Mouse (Mus musculus): Measurements from ENCODE around the gene Mettl9. TPM values are rescaled to one million over a fixed set of nuclear protein-coding genes. Genes with fewer than 3 reads are reported as not detected.
A peak's percentile ranks its signal among the peaks of the same experiment; 100 is the strongest.
"Not testable (repeated sequence)": the region's sequence is repeated elsewhere in the genome, so short reads cannot be mapped to it uniquely, and the experiment has no call there.

The Mettl9 gene
- polyA plus RNA-seq, 1 experiment from 2014 or later: 135 TPM

- H3K36me3 ChIP-seq: no peaks in the 10 kb centered on the region
- no peak for DNase-seq (ENCODE audit: low spot score)
- WGBS: 66% methylated on average over 6 of the region's 6 CpGs
- no peak overlapping the region for H3K4me3 ChIP-seq
- no peaks in the 10 kb centered on the region for H3K9me3 ChIP-seq
- peaks cover 16% of the 10 kb centered on the region; the same call in 1 of the 2 replicates for H3K27me3 ChIP-seq (ENCODE audit: insufficient read depth, poor library complexity, severe bottlenecking)
- no peaks in the 10 kb centered on the region for H3K4me1 ChIP-seq
- no peak overlapping the region for H3K27ac ChIP-seq
These were observed 8.8 kb upstream of the Mettl9 start for GRCm38 (mm10) chr7:121025221-121026008.

DNA sequence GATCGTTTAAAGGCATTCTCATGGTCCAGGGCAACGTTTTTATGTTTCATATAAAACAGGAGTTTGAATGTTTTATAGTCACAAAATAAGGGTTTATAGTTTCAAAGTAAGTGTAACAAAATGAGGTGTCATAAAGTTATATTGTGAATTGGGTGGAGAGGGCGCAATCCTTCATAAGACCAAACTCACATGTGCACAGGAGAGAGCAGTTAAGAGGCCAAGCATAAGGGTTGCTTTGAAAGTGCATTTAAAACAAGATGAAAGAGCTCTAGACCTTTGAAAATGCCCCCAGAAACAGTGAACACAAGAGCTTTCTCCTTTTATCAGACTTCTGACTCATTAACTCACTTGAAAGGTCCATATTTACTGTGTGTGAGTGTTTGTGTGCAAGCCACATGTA is 7.9 kb upstream of the Mettl9 start:
- no peaks in the 10 kb centered on the region for H3K36me3 ChIP-seq
- H3K27me3 ChIP-seq (ENCODE audit: insufficient read depth, poor library complexity, severe bottlenecking): peaks cover 21% of the 10 kb centered on the region; the same call in 1 of the 2 replicates
- WGBS: 60% methylated on average over 3 of the region's 3 CpGs
- no peak overlapping the region for H3K4me3 ChIP-seq
- H3K27ac ChIP-seq: no peak overlapping the region
- no peaks in the 10 kb centered on the region for H3K4me1 ChIP-seq
- H3K9me3 ChIP-seq: no peaks in the 10 kb centered on the region
- DNase-seq (ENCODE audit: low spot score): no peak

DNA sequence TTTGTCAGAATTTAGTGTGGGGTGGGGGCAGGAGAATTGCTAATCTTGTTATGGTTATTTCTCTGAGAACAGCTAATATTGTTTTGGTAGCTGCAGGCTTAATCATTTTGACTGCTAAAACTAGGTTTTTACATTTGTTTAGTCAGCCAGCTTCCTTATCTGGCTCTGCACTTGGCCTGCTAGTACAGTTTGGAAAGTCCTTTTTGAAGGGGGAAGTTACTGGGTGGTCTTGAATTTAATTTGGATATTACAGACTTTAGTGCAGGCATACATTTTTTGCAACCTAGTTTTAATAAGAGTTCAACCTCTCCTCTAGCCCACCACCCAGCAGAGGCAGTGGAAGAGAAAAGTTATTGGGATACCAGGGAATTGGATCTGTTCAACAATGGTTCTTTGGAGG is 4.3 kb upstream of the Mettl9 start:
- H3K4me1 ChIP-seq; DNase-seq (ENCODE audit: low spot score): not testable (repeated sequence)

GRCm38 (mm10) chr7:121034701-121035141 is 476 bp downstream of the Mettl9 start:
- WGBS: under 1% methylated on average over 63 of the region's 63 CpGs
- no peak for DNase-seq (ENCODE audit: low spot score)

More for the DNA sequence above, 4.3 kb upstream of the Mettl9 start:
- not testable (repeated sequence) for H3K36me3 ChIP-seq, H3K27ac ChIP-seq, H3K9me3 ChIP-seq, H3K4me3 ChIP-seq
- peaks cover 32% of the 10 kb centered on the region; the same call in 1 of the 2 replicates for H3K27me3 ChIP-seq (ENCODE audit: insufficient read depth, poor library complexity, severe bottlenecking)

DNA sequence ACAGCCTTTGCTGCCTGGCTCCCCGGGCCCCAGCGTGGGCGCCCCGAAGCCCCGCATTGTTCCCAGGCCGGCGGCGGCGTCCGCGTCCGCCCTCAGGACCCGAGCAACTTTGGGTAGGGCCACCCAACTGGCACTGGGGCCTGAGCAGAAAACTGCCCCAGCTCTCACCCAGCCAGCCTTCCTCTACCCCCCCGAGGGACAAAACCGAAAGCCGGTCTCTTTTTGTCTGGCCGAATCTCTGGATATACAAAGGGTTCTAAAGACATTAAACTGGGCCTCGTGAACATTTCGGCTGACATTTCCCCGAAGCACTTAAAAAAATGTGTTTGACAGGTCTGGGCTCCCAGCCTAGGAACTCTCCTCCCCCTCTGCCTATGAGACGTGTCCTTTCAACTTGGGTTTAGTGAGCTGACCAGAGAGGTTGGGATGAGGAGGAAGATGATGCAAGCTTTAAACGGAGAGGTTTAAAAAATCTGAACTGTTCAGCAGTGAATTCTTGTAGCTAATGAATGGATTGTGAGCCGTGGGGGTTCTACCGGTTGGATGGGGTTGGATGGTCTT is 996 bp downstream of the Mettl9 start:
- peaks cover 21% of the 10 kb centered on the region for H3K4me1 ChIP-seq
- DNase-seq (ENCODE audit: low spot score): peak; percentile 77
- under 1% methylated on average over 24 of the region's 24 CpGs for WGBS
- H3K27ac ChIP-seq: peak overlapping the region; percentile 99
- no peaks in the 10 kb centered on the region for H3K36me3 ChIP-seq
- peak overlapping the region; percentile 99 for H3K4me3 ChIP-seq
- peaks cover 18% of the 10 kb centered on the region; the same call in 1 of the 2 replicates for H3K27me3 ChIP-seq (ENCODE audit: insufficient read depth, poor library complexity, severe bottlenecking)
- H3K9me3 ChIP-seq: no peaks in the 10 kb centered on the region

More at GRCm38 (mm10) chr7:121034701-121035141, 476 bp downstream of the Mettl9 start:
- H3K4me3 ChIP-seq: peak overlapping the region; percentile 99
- H3K36me3 ChIP-seq: no peaks in the 10 kb centered on the region
- H3K27me3 ChIP-seq (ENCODE audit: insufficient read depth, poor library complexity, severe bottlenecking): peaks cover 20% of the 10 kb centered on the region; the same call in 1 of the 2 replicates
- H3K27ac ChIP-seq: peak overlapping the region; percentile 99
- H3K9me3 ChIP-seq: no peaks in the 10 kb centered on the region
- H3K4me1 ChIP-seq: peaks cover 18% of the 10 kb centered on the region; the same call in 1 of the 2 replicates

DNA sequence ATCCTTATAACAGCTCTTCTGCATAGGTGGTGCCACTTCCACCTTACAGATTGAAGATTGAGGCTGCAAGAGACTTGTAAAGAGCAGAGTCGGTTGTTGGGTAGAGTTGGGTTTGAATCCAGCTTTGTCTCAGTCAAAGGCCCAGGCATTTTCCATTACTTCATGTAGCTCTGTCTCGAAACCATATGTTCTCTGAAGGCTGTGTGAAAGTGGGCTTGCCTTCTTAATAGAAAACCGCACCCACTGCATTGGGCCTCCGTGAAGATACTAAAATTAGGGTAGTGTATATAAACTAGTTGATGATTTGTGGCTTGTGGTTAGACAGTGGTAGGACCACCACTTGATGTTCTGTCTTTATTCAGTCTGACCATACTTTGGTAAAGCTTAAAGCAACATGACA is 6.3 kb downstream of the Mettl9 start:
- Histone ChIP-seq H3K27me3 (ENCODE audit: insufficient read depth, poor library complexity, severe bottlenecking) (no peaks in the 10 kb centered on the region), H3K4me1 (peaks cover 21% of the 10 kb centered on the region), H3K9me3 (no peaks in the 10 kb centered on the region), H3K4me3 (no peak overlapping the region), H3K27ac (no peak overlapping the region), H3K36me3 (no peaks in the 10 kb centered on the region)
- DNase-seq (ENCODE audit: low spot score): no peak
- WGBS: 87% methylated on average over 4 of the region's 4 CpGs

DNA sequence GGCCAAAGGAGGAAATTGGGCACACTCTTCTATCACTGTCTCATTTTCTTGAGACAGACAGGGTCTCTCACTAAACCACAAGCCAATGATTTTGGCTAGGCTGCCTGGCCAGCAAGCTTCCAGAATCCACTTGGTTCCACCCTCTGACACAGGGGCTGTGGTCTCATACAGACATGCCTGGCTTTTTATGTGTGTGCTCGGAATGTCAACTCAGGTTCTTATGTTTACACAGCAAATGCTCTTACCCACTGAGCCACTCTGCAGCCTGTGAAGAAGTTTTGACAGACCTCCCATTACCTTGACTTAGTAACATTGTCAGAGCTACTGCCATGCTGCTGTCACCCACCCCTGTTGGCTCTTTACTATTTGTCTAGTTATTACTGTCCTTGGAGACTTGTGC is 7.7 kb downstream of the Mettl9 start:
- H3K4me3 ChIP-seq: no peak overlapping the region
- peaks cover 10% of the 10 kb centered on the region for H3K4me1 ChIP-seq
- H3K27ac ChIP-seq: no peak overlapping the region
- H3K27me3 ChIP-seq (ENCODE audit: insufficient read depth, poor library complexity, severe bottlenecking): no peaks in the 10 kb centered on the region
- no peak for DNase-seq (ENCODE audit: low spot score)
- WGBS: 82% methylated on average over 1 of the region's 1 CpGs
- no peaks in the 10 kb centered on the region for H3K9me3 ChIP-seq
- no peaks in the 10 kb centered on the region for H3K36me3 ChIP-seq

DNA sequence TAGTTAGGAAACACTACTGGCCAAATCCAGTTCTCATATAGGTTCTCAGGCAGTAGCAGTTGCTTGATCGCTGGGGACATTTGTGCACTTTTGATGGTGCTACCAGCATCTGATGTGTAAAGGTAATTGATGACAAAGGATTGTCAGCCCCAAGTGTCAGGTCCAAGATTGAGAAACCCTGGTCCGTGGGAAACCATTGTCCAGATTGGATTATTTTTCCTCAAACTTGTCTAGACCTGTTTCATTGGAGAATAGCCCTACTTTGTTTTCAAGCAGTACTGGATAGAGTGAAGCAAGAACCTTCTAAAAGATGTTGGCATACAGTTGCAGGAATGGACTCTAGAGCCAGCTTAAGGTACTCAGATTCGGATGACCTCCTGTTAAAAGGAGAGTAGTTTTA is 8.8 kb downstream of the Mettl9 start:
- Histone ChIP-seq H3K27ac (no peak overlapping the region), H3K4me3 (no peak overlapping the region), H3K9me3 (no peaks in the 10 kb centered on the region), H3K27me3 (ENCODE audit: insufficient read depth, poor library complexity, severe bottlenecking) (no peaks in the 10 kb centered on the region), H3K36me3 (no peaks in the 10 kb centered on the region; the same call in 1 of the 2 replicates), H3K4me1 (peaks cover 7% of the 10 kb centered on the region)
- WGBS: 91% methylated on average over 3 of the region's 3 CpGs
- DNase-seq (ENCODE audit: low spot score): no peak

GRCm38 (mm10) chr7:121043510-121043909 is 9.3 kb downstream of the Mettl9 start:
- 97% methylated on average over 1 of the region's 1 CpGs for WGBS
- DNase-seq (ENCODE audit: low spot score): no peak
- H3K9me3 ChIP-seq: no peaks in the 10 kb centered on the region
- peaks cover 6% of the 10 kb centered on the region for H3K4me1 ChIP-seq
- no peaks in the 10 kb centered on the region for H3K27me3 ChIP-seq (ENCODE audit: insufficient read depth, poor library complexity, severe bottlenecking)
- no peak overlapping the region for H3K4me3 ChIP-seq
- H3K36me3 ChIP-seq: peaks cover 3% of the 10 kb centered on the region; the same call in 1 of the 2 replicates
- H3K27ac ChIP-seq: no peak overlapping the region

DNA sequence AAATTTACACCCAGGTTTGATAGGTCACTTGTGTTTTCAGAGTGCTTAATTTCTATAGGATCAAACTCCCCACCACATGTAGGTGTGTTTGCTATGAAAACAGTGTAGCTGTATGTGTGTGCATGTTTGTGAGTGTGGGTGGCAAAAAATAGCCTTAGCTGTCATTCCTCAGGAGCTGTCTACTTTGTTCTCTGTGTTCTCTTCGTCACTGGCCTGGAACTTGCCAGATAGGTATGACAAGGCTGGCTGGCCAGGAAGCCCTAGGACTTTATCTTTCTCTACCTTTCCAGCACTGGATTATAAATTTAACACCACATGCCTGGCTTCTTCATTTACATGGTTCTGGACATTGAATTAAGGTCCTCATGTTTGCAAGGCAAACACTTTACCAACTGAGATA is 10.0 kb downstream of the Mettl9 start:
- H3K4me1 ChIP-seq: peaks cover 6% of the 10 kb centered on the region
- DNase-seq (ENCODE audit: low spot score): no peak
- H3K36me3 ChIP-seq: peaks cover 4% of the 10 kb centered on the region; the same call in 1 of the 2 replicates
- H3K4me3 ChIP-seq: no peak overlapping the region
- H3K9me3 ChIP-seq: no peaks in the 10 kb centered on the region
- 24% methylated on average over 1 of the region's 1 CpGs for WGBS
- no peak overlapping the region for H3K27ac ChIP-seq
- H3K27me3 ChIP-seq (ENCODE audit: insufficient read depth, poor library complexity, severe bottlenecking): no peaks in the 10 kb centered on the region

DNA sequence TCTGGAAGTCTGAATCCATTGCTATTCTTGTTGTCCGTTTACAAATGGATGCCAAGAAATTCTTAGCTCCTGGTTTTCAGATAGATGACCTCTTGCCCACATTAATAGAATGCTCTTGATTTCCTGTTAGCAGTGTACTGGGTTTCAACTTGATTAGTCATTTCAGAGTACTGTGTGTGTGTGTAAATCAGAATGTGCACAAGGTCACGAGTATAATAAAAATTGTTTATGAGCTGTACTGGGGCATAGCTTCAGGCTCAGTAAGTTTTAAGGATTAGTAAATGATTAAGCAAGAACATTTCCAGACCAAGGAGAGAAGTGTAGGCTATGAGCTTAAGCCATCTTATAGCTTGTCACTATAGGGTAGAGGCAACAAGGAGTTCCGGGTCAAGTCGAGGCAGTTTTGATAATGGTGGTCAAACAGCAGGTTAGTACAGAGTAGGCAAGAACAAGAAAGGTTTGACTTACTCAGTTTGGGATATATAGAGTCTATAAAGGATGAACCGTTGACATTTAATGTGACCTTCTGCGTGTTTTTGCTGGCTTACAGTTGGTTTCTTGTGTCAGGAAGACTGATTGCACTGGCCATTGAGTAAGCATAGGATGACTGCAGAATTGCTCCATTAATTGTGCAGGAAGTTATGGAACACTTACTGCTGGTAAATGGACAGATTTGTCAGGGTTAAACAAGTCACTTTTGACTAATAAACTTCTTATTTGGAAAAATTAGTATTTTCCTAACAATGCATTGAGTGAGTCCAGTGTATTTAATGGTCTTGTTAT is 11.6 kb downstream of the Mettl9 start:
- peaks cover 15% of the 10 kb centered on the region for H3K36me3 ChIP-seq
- no peak overlapping the region for H3K27ac ChIP-seq
- H3K4me3 ChIP-seq: no peak overlapping the region
- H3K27me3 ChIP-seq (ENCODE audit: insufficient read depth, poor library complexity, severe bottlenecking): no peaks in the 10 kb centered on the region
- DNase-seq (ENCODE audit: low spot score): no peak
- 91% methylated on average over 6 of the region's 6 CpGs for WGBS
- no peaks in the 10 kb centered on the region; the same call in 1 of the 2 replicates for H3K4me1 ChIP-seq
- no peaks in the 10 kb centered on the region for H3K9me3 ChIP-seq

GRCm38 (mm10) chr7:121047624-121048023 is 13.4 kb downstream of the Mettl9 start:
- H3K27ac ChIP-seq: no peak overlapping the region
- H3K36me3 ChIP-seq: peaks cover 23% of the 10 kb centered on the region
- H3K27me3 ChIP-seq (ENCODE audit: insufficient read depth, poor library complexity, severe bottlenecking): no peaks in the 10 kb centered on the region
- DNase-seq (ENCODE audit: low spot score): no peak
- no peaks in the 10 kb centered on the region; the same call in 1 of the 2 replicates for H3K4me1 ChIP-seq
- WGBS: 90% methylated on average over 2 of the region's 2 CpGs
- no peaks in the 10 kb centered on the region for H3K9me3 ChIP-seq
- no peak overlapping the region for H3K4me3 ChIP-seq

- DNase-seq (ENCODE audit: low spot score): no peak
- H3K4me3 ChIP-seq: no peak overlapping the region
- H3K9me3 ChIP-seq: no peaks in the 10 kb centered on the region
- peaks cover 68% of the 10 kb centered on the region for H3K36me3 ChIP-seq
- H3K27me3 ChIP-seq (ENCODE audit: insufficient read depth, poor library complexity, severe bottlenecking): no peaks in the 10 kb centered on the region
- H3K27ac ChIP-seq: no peak overlapping the region
- no peaks in the 10 kb centered on the region for H3K4me1 ChIP-seq
- WGBS: 89% methylated on average over 4 of the region's 4 CpGs
These were observed 18.8 kb downstream of the Mettl9 start for GRCm38 (mm10) chr7:121053071-121053470.
